Mouse (Mus musculus) spleen, adult 2 months (tissue): Measurements from ENCODE around the gene Nxn. TPM values are rescaled to one million over a fixed set of nuclear protein-coding genes. Genes with fewer than 3 reads are reported as not detected.
"Not testable (repeated sequence)": the region's sequence is repeated elsewhere in the genome, so short reads cannot be mapped to it uniquely, and the experiment has no call there.

Source experiments
- DNase-seq, 2 experiments: peaks; one replicate each; pipeline versions ENCODE4 v3.0.0 to v3.0.0-alpha.2; 2012 to 2021; ENCODE audit warnings: low spot score in 2 of 2, low read depth in 1 of 2
- H3K27ac ChIP-seq: fragments of 200-500 bp; 2 replicates; pipeline ENCODE4 v1.5.1; 2012; ENCODE audit warnings: low read length, inconsistent platforms; ENCODE audit not compliant: insufficient read depth
- H3K27me3 ChIP-seq: fragments of 200-500 bp; 2 replicates; pipeline ENCODE4 v1.6.1; 2012; ENCODE audit warnings: mild to moderate bottlenecking, moderate library complexity, low read length, inconsistent platforms; ENCODE audit not compliant: control insufficient read depth, insufficient read depth
- H3K36me3 ChIP-seq: fragments of 200-500 bp; 2 replicates; pipeline ENCODE4 v1.6.1; 2012; ENCODE audit warnings: mild to moderate bottlenecking, low read length, inconsistent platforms; ENCODE audit not compliant: control insufficient read depth, insufficient read depth
- H3K4me1 ChIP-seq: fragments of 200-500 bp; 2 replicates; pipeline ENCODE4 v1.6.1; 2011; ENCODE audit warnings: inconsistent platforms; ENCODE audit not compliant: control insufficient read depth, insufficient read depth, insufficient read length
- H3K4me3 ChIP-seq: fragments of 200-500 bp; 2 replicates; pipeline ENCODE4 v1.5.1; 2011; ENCODE audit warnings: mild to moderate bottlenecking, inconsistent platforms; ENCODE audit not compliant: insufficient read depth, insufficient read length; ENCODE audit errors: extremely low read depth
- CTCF ChIP-seq: fragments of 200-500 bp; IDR thresholded peaks from 2 replicates; pipeline ENCODE4 v1.5.1; 2011; ENCODE audit warnings: mild to moderate bottlenecking, inconsistent platforms; ENCODE audit not compliant: insufficient read depth, insufficient read length, insufficient replicate concordance; ENCODE audit errors: extremely low read depth
- POLR2A ChIP-seq: fragments of 200-500 bp; IDR thresholded peaks from 2 replicates; pipeline ENCODE4 v1.6.1; 2011; ENCODE audit warnings: low read depth, low read length, inconsistent platforms
- WGBS: fragments of 180-500 bp; shearing (Covaris S2); methylation state at CpG from one replicate; pipeline ENCODE4 v1.1.7; 2018; 5-methylcytosine and 5-hydroxymethylcytosine counted together
- polyA plus RNA-seq: library from polyadenylated mRNA; depleted of rRNA; stranded (reverse); fragments of >200 nt; gene quantifications from 2 replicates; pipeline ENCODE4 v1.2.3, GENCODE M21; 2012; rRNA removed

The Nxn gene
- polyA plus RNA-seq, 1 experiment: 6.9 TPM

DNA sequence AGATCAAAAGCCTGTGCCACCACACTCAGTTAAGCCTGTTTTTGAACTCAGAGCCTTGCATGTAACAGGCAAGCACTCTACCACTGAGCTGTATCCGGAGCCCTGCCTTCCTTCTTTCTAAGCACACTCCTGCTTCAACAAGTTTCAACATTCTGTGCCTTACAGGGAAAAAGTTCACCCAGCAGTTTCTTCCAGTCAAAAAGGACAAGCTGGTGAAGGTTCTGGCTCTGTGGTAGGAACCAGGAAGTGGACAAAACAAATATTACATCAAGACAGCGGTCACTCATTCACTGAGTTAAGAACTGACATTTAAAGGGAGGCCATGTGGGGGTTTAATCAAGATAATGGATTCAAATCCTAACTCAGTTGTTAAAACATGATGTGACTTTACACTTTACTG, 183.9 kb downstream of the Nxn start:
- Histone ChIP-seq H3K27me3 (no peaks in the 10 kb centered on the region), H3K27ac (no peak overlapping the region), H3K4me3 (no peak overlapping the region), H3K4me1 (peaks cover 8% of the 10 kb centered on the region; the same call in 1 of the 2 replicates), H3K36me3 (peaks cover 11% of the 10 kb centered on the region)
- WGBS: 89% methylated on average over 2 of the region's 2 CpGs
- no peak for DNase-seq
- TF ChIP-seq CTCF: no peak
- no peak for TF ChIP-seq POLR2A

DNA sequence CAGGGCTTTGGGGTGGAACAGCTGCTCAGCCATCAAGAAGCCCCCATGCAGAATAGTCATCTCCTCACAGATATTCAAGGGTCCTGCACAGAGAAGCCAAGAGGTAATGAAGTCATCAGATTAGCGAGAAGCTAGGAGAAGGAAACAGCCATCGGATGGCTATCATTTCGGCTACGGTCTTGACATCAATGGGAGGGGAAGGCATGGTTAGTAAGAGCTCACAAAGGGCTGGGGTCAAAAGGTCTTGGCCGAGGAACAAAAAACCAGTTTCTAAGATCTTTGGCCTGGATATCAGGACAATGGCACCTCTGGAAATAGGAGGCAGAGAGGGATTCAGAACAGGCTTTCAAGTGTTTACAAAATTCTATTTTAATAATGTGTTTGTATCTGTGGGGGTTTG, 185.1 kb downstream of the Nxn start:
- WGBS: 96% methylated on average over 5 of the region's 5 CpGs
- Histone ChIP-seq H3K4me3 (no peak overlapping the region), H3K4me1 (peaks cover 8% of the 10 kb centered on the region; the same call in 1 of the 2 replicates), H3K27me3 (no peaks in the 10 kb centered on the region), H3K36me3 (peaks cover 13% of the 10 kb centered on the region), H3K27ac (no peak overlapping the region)
- TF ChIP-seq CTCF (no peak), POLR2A (no peak)
- DNase-seq: no peak

DNA sequence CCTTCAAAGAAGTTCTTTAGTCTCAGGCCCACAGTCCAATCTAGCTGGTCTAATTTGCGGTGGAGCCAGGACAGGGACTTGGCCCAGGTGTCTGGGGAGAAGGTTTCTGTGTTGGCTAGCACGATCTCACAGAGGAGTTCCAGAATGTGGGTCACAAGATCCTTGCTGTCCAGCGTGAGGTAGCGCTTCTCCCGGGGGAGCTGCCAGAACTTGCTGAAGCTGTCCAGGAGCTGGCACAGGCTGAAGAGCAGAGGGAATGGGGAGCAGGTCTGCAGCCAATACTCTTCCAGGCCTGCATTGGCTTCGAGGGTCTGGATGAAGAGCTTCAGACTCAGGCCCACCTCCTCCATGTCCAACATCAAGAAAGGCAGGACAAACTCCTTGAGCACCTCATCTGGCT, 187.3 kb downstream of the Nxn start:
- H3K4me1 ChIP-seq, DNase-seq, H3K27ac ChIP-seq, H3K27me3 ChIP-seq, H3K4me3 ChIP-seq: not testable (repeated sequence)
- 88% methylated on average over 5 of the region's 6 CpGs for WGBS
- H3K36me3 ChIP-seq: peaks cover 13% of the 10 kb centered on the region

DNA sequence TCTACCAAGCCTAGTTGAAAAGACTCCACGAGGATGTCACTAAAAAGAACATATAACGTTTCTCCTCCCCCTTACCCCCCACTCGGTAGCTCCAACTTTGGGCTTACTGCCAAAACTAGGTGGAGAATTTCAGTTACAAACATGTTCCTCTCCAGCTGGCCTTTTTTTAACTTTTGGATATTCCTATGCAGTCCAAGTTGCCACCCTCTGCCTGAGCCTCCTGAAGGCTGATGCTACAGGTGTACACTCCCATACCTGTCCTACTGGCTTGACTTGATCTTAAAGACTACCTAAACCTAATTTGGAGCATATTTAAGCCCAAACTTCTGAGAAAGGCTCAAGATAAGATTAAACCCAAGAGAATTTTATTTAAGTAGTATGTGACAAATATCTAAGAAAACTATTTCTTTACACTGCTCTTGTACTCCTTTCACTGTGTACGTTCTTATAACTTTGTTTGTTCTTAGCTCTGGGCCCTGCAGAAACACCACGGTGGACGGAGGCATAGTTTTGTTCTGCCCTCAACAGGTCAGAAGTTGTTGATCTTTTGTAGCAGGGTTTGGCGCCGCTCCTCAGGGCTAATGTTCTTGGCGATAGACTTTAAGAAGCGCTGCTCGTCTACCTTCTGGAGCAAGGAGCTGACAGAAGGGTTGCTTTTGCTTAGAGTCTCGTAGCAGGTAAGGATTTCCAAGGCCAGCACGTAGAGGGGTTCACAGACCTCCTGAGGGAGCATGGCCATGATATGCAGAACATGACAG, 188.5 kb downstream of the Nxn start:
- no peak for DNase-seq
- Histone ChIP-seq H3K4me1 (no peaks in the 10 kb centered on the region), H3K36me3 (peaks cover 13% of the 10 kb centered on the region), H3K4me3 (no peak overlapping the region), H3K27me3 (no peaks in the 10 kb centered on the region), H3K27ac (no peak overlapping the region)
- TF ChIP-seq CTCF (no peak), POLR2A (no peak)
- 84% methylated on average over 13 of the region's 13 CpGs for WGBS

Other genes starting within 250 kb of the Nxn start
- gene Vps53, start 219.5 kb downstream of the Nxn start, polyA plus RNA-seq: 12.4 and 14.0 TPM in 2 replicates
- gene Fam57a, start 219.5 kb downstream of the Nxn start, polyA plus RNA-seq: 3.5 and 5.3 TPM in 2 replicates
- not detected in 2 replicates for gene Dbil5, start 181.5 kb downstream of the Nxn start, polyA plus RNA-seq
- 5.0 and 6.2 TPM in 2 replicates for gene Gemin4, start 181.5 kb downstream of the Nxn start, polyA plus RNA-seq
- gene Mrm3, start 155.4 kb downstream of the Nxn start, polyA plus RNA-seq: 2.7 and 3.6 TPM in 2 replicates
- 2.1 and 2.9 TPM in 2 replicates for gene Glod4, start 155.4 kb downstream of the Nxn start, polyA plus RNA-seq
- gene Timm22, start 7.8 kb upstream of the Nxn start, polyA plus RNA-seq: 7.5 and 10.0 TPM in 2 replicates
- gene Abr, start 223.2 kb upstream of the Nxn start, polyA plus RNA-seq: 37.2 and 41.9 TPM in 2 replicates